Mouse (Mus musculus) MEL (cell line): ENCODE measurements around the gene D1Ertd622e.
A peak's percentile ranks its signal among the peaks of the same experiment; 100 is the strongest.

ENCODE experiments used
- CTCF ChIP-seq, 3 experiments: IDR thresholded peaks in 2 of 3; conservative IDR thresholded peaks in 1 of 3; 2 replicates each; pipeline ENCODE4 v1.5.1; 2011 to 2012; ENCODE audit warnings: low read length in 3 of 3, low read depth in 2 of 3, mild to moderate bottlenecking in 2 of 3, improper control_type of control experiment in 1 of 3, inconsistent platforms in 1 of 3, mixed read lengths in 1 of 3, moderate library complexity in 1 of 3; ENCODE audit not compliant: control insufficient read depth in 1 of 3, insufficient read depth in 1 of 3, poor library complexity in 1 of 3, severe bottlenecking in 1 of 3
- EP300 ChIP-seq, 2 experiments: IDR thresholded peaks; 2 replicates each; pipeline ENCODE4 v1.6.1; 2011; ENCODE audit warnings: improper control_type of control experiment in 2 of 2, low read length in 2 of 2, low read depth in 1 of 2, mild to moderate bottlenecking in 1 of 2
- JUND ChIP-seq: IDR thresholded peaks from 2 replicates; pipeline ENCODE4 v1.6.1; 2011; ENCODE audit warnings: low read depth, mild to moderate bottlenecking, improper control_type of control experiment, low read length
- MAFK ChIP-seq: IDR thresholded peaks from 2 replicates; pipeline ENCODE4 v1.6.1; 2011; ENCODE audit warnings: low read depth, mild to moderate bottlenecking, low read length, improper control_type of control experiment, borderline replicate concordance
- MYB ChIP-seq: IDR thresholded peaks from 2 replicates; pipeline ENCODE4 v1.6.1; 2011; ENCODE audit warnings: mild to moderate bottlenecking, low read depth, low read length, improper control_type of control experiment
- POLR2A ChIP-seq, 2 experiments: IDR thresholded peaks; 2 replicates each; pipeline ENCODE4 v1.6.1; 2011 to 2012; ENCODE audit warnings: low read length in 2 of 2, mild to moderate bottlenecking in 2 of 2, control low read depth in 1 of 2, improper control_type of control experiment in 1 of 2, low read depth in 1 of 2, moderate library complexity in 1 of 2; ENCODE audit not compliant: control insufficient read depth in 1 of 2, insufficient read depth in 1 of 2, poor library complexity in 1 of 2
- POLR2AphosphoS2 ChIP-seq: IDR thresholded peaks from 2 replicates; pipeline ENCODE4 v1.6.1; 2011; ENCODE audit warnings: low read length, improper control_type of control experiment
- RAD21 ChIP-seq: IDR thresholded peaks from 2 replicates; pipeline ENCODE4 v1.6.1; 2011; ENCODE audit warnings: mild to moderate bottlenecking, low read depth, low read length, improper control_type of control experiment
- TAL1 ChIP-seq: IDR thresholded peaks from 2 replicates; pipeline ENCODE4 v1.6.1; 2012; ENCODE audit warnings: mild to moderate bottlenecking, inconsistent platforms, low read length, moderate library complexity, mixed read lengths
- ZNF384 ChIP-seq: IDR thresholded peaks from 2 replicates; pipeline ENCODE4 v1.6.1; 2012; ENCODE audit warnings: low read depth, mild to moderate bottlenecking, inconsistent platforms, low read length, improper control_type of control experiment

GRCm38 (mm10) chr1:97631843-97632470, 29.9 kb downstream of the D1Ertd622e start:
- TF ChIP-seq JUND (no peak), RAD21 (no peak), CTCF (IDR thresholded peaks at IDR 0.05 in 2 of 3, conservative IDR thresholded peaks at IDR 0.05 in 1 of 3; ENCODE audit: control insufficient read depth in 1 of 3, insufficient read depth in 1 of 3, low read depth in 2 of 3, low read length in 3 of 3, poor library complexity in 1 of 3, severe bottlenecking in 1 of 3) (no peak), POLR2A (IDR thresholded peaks at IDR 0.05; ENCODE audit: control insufficient read depth in 1 of 2, insufficient read depth in 1 of 2, low read depth in 1 of 2, low read length in 2 of 2, poor library complexity in 1 of 2) (no peak), ZNF384 (no peak), MAFK (no peak), TAL1 (no peak), MYB (no peak), EP300 (IDR thresholded peaks at IDR 0.05; ENCODE audit: low read depth in 1 of 2, low read length in 2 of 2) (peak; percentile 31 to 45; a peak in 3 of 4 replicates), POLR2AphosphoS2 (no peak)
